Mouse (Mus musculus): ENCODE results near the gene Clpp. TPM values are rescaled to one million over a fixed set of nuclear protein-coding genes. Genes with fewer than 3 reads are reported as not detected.

The Clpp gene
- polyA plus RNA-seq (2012; rRNA removed) = 62.4 and 68.4 TPM in 2 replicates

DNA sequence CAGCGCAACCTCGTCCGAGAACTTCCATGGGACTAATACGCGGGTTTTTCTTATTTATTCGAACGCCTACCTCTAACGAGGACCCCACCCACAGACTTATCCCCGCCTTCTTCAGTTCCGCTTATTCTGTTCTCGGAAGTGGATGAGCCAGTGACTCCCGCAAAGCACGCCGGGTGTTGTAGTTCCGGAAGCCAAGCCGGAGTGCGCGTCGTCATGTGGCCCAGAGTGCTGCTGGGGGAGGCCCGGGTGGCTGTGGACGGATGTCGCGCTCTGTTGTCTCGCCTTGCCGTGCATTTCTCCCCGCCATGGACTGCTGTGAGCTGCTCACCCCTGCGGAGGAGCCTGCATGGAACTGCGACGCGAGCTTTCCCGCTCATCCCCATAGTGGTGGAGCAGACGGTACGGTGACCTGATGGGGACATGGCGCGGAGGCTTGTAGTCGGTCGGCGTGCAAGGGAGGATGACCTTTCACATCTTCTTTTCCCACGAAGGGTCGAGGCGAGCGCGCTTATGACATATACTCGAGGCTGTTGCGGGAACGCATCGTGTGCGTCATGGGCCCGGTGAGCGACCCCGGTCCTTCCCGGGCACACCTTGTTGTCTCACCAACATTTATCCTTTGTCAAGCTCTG lies at the start of gene Clpp:
Clpp (plus strand) TSS at position 191 of the 632 bp plus-strand sequence.

DNA sequence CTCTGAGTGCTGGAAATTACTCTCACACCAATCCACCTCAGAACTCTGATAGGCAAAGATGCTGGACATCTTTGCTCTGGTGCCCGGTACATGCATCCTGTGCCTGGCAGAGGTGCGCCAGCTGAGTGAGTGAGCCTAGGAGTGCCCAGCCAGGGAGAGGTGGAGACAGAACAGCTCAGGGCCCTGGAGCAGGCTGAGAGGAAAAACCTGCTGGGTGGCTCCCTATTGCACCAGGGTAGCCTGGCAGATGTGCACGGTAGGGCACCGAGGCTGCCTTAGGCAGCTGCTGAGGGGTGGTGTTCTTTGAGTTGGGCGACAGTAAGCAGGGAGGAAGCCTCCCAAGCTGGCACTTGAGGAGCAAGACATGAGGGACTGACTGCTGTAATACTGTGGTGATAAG lies 8.1 kb upstream of the Clpp start, which contains the start of gene Acer1:
Acer1 (minus strand) TSS at position 114 of the 400 bp plus-strand sequence.

DNA sequence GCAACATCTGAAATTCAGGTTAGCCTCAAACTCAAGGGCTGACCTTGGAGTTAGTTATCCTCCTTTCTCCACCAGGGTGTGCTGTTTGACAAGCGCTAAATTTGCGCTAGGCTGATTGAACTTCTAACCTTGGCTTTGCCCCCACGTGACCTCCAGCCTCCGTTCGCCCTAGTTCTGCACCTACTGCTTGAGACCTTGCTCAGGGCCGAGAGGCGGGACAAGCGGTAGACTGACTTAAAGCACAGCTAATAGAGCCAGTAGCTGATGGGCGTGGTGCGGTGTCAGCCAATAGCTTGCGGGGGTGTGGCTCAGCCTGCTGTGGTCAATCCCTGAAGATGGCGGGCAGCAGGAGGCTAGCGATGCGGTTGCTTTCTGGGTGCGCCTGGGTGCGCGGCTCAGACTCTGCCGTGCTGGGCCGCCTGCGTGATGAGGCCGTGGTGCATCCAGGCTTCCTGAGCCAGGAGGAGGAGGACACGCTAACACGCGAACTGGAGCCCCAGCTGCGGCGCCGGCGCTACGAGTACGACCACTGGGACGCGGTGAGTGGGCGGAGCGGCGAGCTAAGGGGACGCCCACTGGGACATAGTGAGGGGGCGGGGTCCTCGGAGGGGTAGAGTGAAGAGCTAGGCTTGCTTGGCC lies 7.0 kb downstream of the Clpp start, which contains the start of gene Alkbh7:
Alkbh7 (plus strand) TSS at position 311 of the 639 bp plus-strand sequence.

DNA sequence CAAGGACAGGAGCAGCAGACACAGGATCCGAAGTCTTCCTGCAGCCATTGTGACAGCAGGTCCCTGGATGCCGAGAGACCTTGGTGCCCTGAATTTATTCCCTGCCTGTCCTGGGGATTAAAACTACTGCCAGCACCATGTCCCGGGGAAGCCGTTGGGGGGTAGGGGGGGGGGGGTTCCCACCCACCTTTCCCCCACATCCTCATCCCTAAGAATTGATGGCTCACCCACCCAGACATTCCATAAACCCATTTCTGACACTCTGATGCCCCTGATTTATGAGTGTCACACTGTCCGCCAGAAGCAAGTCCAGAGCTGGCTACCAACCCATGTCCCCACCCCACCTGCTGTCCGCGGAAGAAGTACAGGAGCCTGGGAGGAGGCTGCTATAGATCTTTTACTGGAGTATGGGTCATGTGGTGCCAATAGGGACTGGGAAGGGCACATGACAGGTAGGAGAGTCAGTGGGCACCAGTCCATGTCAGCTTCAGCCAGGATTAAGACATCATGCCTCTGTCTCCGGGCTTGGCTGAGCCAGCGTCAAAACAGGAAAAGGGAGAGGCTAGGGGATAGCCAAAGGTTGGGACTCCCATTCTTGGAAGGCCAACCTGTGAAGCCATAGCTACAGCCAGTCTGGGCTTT lies 10.0 kb downstream of the Clpp start, which contains the start of gene Pspn:
Pspn (minus strand) TSS at position 51 of the 642 bp plus-strand sequence.

DNA sequence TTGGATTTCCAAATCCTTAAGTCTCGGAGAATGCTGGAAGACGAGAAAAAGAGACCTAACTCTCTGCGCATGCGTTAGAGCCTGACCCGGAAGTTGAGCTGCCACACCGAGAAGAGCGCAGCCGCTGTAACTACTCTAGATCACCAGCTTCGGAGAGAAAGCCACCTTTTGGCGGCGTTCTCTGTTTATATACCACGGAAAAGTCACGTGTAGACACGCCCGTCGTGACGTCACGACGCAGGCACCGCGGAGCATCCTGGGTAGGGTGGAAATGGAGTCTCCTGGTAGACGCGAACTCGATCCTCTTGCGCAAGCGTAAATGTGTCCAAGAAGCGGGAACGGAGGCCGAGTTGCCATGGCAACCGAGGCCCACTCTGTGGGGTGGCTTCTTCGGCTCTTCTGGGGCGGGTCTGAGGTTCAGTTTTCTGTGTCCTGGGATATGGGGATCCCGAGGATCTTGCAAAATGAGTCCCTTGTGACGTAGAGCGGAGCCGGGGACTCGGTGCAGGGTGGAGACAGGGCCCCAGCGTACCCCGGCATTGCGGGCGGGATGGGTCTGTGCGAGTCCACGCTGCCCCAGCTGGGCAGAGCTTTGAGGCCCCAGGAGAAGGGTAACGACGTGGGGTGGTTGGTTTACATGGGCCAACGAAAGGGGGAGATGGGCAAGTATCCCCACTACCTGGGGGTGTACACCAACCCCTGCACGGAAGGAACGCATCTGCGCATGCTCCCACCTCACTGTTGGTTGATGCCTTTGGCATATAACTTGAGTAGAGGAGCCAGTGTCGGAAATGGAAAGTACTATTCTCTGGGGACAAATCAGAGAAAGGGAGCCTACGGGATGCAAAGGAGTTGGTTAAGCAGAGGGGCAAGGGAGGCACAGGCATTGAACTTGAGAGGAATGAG lies 21.4 kb downstream of the Clpp start, which contains the start of the genes Gtf2f1 and Gm17949:
Gtf2f1 (minus strand) TSS at position 53 of the 906 bp plus-strand sequence.
Gm17949 (plus strand) TSS at position 234 of the 906 bp plus-strand sequence.

DNA sequence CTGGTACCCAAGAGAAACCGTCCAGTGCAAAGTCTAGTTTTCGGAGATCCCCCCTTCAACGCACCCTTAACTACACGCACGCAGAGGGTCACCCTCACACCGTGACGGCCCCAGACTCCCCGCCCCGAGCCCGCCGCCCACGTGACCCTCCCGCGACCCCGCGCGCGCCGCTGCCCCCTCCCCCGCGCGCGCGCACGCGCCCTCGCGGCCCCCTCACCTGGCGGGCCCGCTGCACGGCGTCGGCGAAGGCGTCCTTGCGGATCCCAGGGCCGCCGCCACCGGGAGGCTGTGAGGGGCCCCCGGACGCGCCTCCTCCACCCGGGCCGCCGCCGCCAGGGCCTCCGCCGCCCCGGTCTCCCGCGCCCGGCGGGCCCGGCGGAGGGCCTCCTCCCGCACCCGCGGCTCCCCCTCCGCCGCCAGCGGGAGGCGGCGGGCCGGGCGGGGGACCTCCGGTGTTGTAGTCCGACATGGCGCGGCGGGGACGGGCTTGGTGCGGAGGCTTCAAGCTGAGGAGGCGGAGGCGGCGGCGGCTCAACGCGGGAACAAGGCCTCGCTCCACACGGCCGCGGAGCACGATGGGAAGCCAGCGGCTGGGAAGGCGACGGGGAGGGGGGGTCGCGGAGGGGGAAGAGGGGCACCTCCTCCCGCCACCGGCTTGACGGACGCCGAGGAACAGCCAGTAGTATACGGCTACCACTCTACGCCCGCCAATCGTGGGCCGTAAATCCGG lies 41.0 kb downstream of the Clpp start, which contains the start of gene Khsrp:
Khsrp (minus strand) TSS at position 592 of the 730 bp plus-strand sequence.

DNA sequence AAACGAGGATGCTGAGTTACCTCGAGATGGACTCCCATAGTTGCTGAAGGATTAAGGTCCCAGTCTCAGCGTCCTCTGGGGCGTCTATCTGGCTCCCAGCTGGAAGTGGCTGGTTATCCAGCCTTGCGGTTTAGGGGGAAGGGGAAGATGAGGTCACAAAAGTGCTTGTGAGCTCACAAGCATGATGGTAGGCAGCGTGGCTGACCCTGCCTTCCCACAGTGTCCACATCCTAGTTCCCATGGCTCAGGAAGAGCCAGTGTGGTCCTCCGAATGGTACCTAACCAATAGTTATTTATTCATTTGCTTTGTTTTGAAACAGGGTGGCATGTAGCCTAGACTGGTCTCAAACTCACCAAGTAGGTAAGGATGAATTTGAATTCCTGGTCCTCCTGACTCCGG lies 51.4 kb downstream of the Clpp start, which contains the start of gene Slc25a41:
Slc25a41 (minus strand) TSS at position 101 of the 400 bp plus-strand sequence.

Other genes with a start within 250 kb of the Clpp start
- gene Nrtn, start 232.8 kb upstream of the Clpp start, polyA plus RNA-seq (2012; rRNA removed) = 1.1 and 1.3 TPM in 2 replicates
- 13.6 and 16.6 TPM in 2 replicates for gene Dus3l, start 225.5 kb upstream of the Clpp start, polyA plus RNA-seq (2012; rRNA removed)
- 0.54 and 0.63 TPM in 2 replicates for gene Prr22, start 220.1 kb upstream of the Clpp start, polyA plus RNA-seq (2012; rRNA removed)
- 4.3 and 5.1 TPM in 2 replicates for gene Rfx2, start 159.3 kb upstream of the Clpp start, polyA plus RNA-seq (2012; rRNA removed)
- gene Acsbg2, start 115.9 kb upstream of the Clpp start, polyA plus RNA-seq (2012; rRNA removed) = not detected in 2 replicates
- gene 1700061G19Rik, start 114.8 kb upstream of the Clpp start, polyA plus RNA-seq (2012; rRNA removed) = 0.02 and 0.04 TPM in 2 replicates
- 8.8 and 11.0 TPM in 2 replicates for gene Mllt1, start 54.9 kb upstream of the Clpp start, polyA plus RNA-seq (2012; rRNA removed)
- not detected in 2 replicates for gene Acer1, start 8.2 kb upstream of the Clpp start, polyA plus RNA-seq (2012; rRNA removed)
- 12.0 and 13.6 TPM in 2 replicates for gene Alkbh7, start 7.0 kb downstream of the Clpp start, polyA plus RNA-seq (2012; rRNA removed)
- gene Pspn, start 9.7 kb downstream of the Clpp start, polyA plus RNA-seq (2012; rRNA removed) = not detected in 2 replicates
- gene Gtf2f1, start 21.0 kb downstream of the Clpp start, polyA plus RNA-seq (2012; rRNA removed) = 33.5 and 35.4 TPM in 2 replicates
- gene Gm17949, start 21.2 kb downstream of the Clpp start, polyA plus RNA-seq (2012; rRNA removed) = not detected in 2 replicates
- gene Khsrp, start 41.2 kb downstream of the Clpp start, polyA plus RNA-seq (2012; rRNA removed) = 20.2 and 25.5 TPM in 2 replicates
- not detected in 2 replicates for gene Slc25a41, start 51.3 kb downstream of the Clpp start, polyA plus RNA-seq (2012; rRNA removed)
- 25.8 and 30.4 TPM in 2 replicates for gene Crb3, start 68.8 kb downstream of the Clpp start, polyA plus RNA-seq (2012; rRNA removed)
- 22.2 and 24.0 TPM in 2 replicates for gene Slc25a23, start 69.6 kb downstream of the Clpp start, polyA plus RNA-seq (2012; rRNA removed)
- 4.7 and 6.4 TPM in 2 replicates for gene Dennd1c, start 88.2 kb downstream of the Clpp start, polyA plus RNA-seq (2012; rRNA removed)
- gene Tubb4a, start 97.5 kb downstream of the Clpp start, polyA plus RNA-seq (2012; rRNA removed) = 0.28 and 0.30 TPM in 2 replicates
- gene Tnfsf9, start 115.0 kb downstream of the Clpp start, polyA plus RNA-seq (2012; rRNA removed) = 0.66 and 0.81 TPM in 2 replicates
- not detected in 2 replicates for gene Cd70, start 159.5 kb downstream of the Clpp start, polyA plus RNA-seq (2012; rRNA removed)
- 2.1 and 2.3 TPM in 2 replicates for gene Tnfsf14, start 203.9 kb downstream of the Clpp start, polyA plus RNA-seq (2012; rRNA removed)
- gene C3, start 237.8 kb downstream of the Clpp start, polyA plus RNA-seq (2012; rRNA removed) = 1,862 and 2,152 TPM in 2 replicates

Measured in liver, embryonic 18 days (tissue).